Mouse (Mus musculus) neural tube, embryonic 15.5 days (tissue): ENCODE measurements around the gene Klf12. TPM values are rescaled to one million over a fixed set of nuclear protein-coding genes. Genes with fewer than 3 reads are reported as not detected.

Experiments used
- ATAC-seq: fragments of 200-750 bp; cut with Nextera tagmentation; 2 replicates; pipeline ENCODE4 v1.8.0; 2017; ENCODE audit warnings: mild to moderate bottlenecking, moderate TSS enrichment, moderate library complexity; ENCODE audit not compliant: low FRiP score
- H3K27ac ChIP-seq: fragments of 300-500 bp; sonication (generic); replicated peaks from 2 replicates; pipeline ENCODE4 v1.5.1; 2015; ENCODE audit warnings: mild to moderate bottlenecking, inconsistent platforms
- H3K27me3 ChIP-seq: fragments of 300-500 bp; sonication (generic); replicated peaks from 2 replicates; pipeline ENCODE4 v1.6.1; 2015; ENCODE audit warnings: inconsistent platforms
- H3K36me3 ChIP-seq: fragments of 300-500 bp; sonication (generic); 2 replicates; pipeline ENCODE4 v1.6.1; 2015; ENCODE audit warnings: inconsistent platforms
- H3K4me1 ChIP-seq: fragments of 300-500 bp; sonication (generic); 2 replicates; pipeline ENCODE4 v1.6.1; 2015; ENCODE audit warnings: inconsistent platforms
- H3K4me2 ChIP-seq: fragments of 300-500 bp; sonication (generic); 2 replicates; pipeline ENCODE4 v1.6.1; 2015; ENCODE audit warnings: inconsistent platforms, mild to moderate bottlenecking, moderate library complexity
- H3K4me3 ChIP-seq: fragments of 300-500 bp; sonication (generic); replicated peaks from 2 replicates; pipeline ENCODE4 v1.5.1; 2015; ENCODE audit warnings: mild to moderate bottlenecking, inconsistent platforms
- H3K9ac ChIP-seq: fragments of 300-500 bp; sonication (generic); replicated peaks from 2 replicates; pipeline ENCODE4 v1.6.1; 2015; ENCODE audit warnings: mild to moderate bottlenecking, inconsistent platforms
- H3K9me3 ChIP-seq: fragments of 300-500 bp; sonication (generic); replicated peaks from 2 replicates; pipeline ENCODE4 v1.6.1; 2016; ENCODE audit warnings: inconsistent platforms
- WGBS: fragments of 180-500 bp; shearing (Covaris S2); methylation state at CpG from one replicate; pipeline ENCODE4 v1.1.7; 2015; ENCODE audit warnings: mixed read lengths; 5-methylcytosine and 5-hydroxymethylcytosine counted together
- polyA plus RNA-seq: library from polyadenylated mRNA; unstranded; fragments of >200 nt; fragmentation: Nextera tagmentation; extraction: Ambion mirVana; gene quantifications from 2 replicates; pipeline ENCODE4 v1.2.1, GENCODE M21; 2015

The Klf12 gene
- polyA plus RNA-seq, 1 experiment from 2014 or later = 35.6 TPM

GRCm38 (mm10) chr14:100072431-100073195, 211.9 kb downstream of the Klf12 start:
- Histone ChIP-seq H3K4me2 (no peak overlapping the region), H3K9me3 (no peaks in the 10 kb centered on the region), H3K36me3 (no peaks in the 10 kb centered on the region), H3K27ac (no peak overlapping the region), H3K9ac (no peak overlapping the region), H3K27me3 (no peaks in the 10 kb centered on the region), H3K4me3 (no peak overlapping the region), H3K4me1 (0 out of 2 replicates have a peak, but pooled peaks cover 3% of the 10 kb centered on the region)
- no peak for ATAC-seq
- 90% methylated on average over 12 of the region's 12 CpGs for WGBS

- H3K4me2 ChIP-seq = no peak overlapping the region
- WGBS = 54% methylated on average over 2 of the region's 2 CpGs
- no peak overlapping the region for H3K27ac ChIP-seq
- H3K9me3 ChIP-seq = no peaks in the 10 kb centered on the region
- ATAC-seq = no peak
- H3K9ac ChIP-seq = no peak overlapping the region
- no peaks in the 10 kb centered on the region for H3K27me3 ChIP-seq
- H3K36me3 ChIP-seq = no peaks in the 10 kb centered on the region
- H3K4me3 ChIP-seq = no peak overlapping the region
- H3K4me1 ChIP-seq = 0 out of 2 replicates have a peak, but pooled peaks cover 3% of the 10 kb centered on the region
Observed at GRCm38 (mm10) chr14:100069543-100070090, 214.9 kb downstream of the Klf12 start.

- H3K4me1 ChIP-seq = 0 out of 2 replicates have a peak, but pooled peaks cover 3% of the 10 kb centered on the region
- H3K27ac ChIP-seq = no peak overlapping the region
- H3K27me3 ChIP-seq = no peaks in the 10 kb centered on the region
- no peak overlapping the region for H3K4me2 ChIP-seq
- H3K36me3 ChIP-seq = no peaks in the 10 kb centered on the region
- H3K4me3 ChIP-seq = no peak overlapping the region
- ATAC-seq = no peak
- 46% methylated on average over 5 of the region's 5 CpGs for WGBS
- no peak overlapping the region for H3K9ac ChIP-seq
- H3K9me3 ChIP-seq = no peaks in the 10 kb centered on the region
Observed at GRCm38 (mm10) chr14:100068715-100069114, 215.8 kb downstream of the Klf12 start.

- H3K27ac ChIP-seq = no peak overlapping the region
- H3K36me3 ChIP-seq = no peaks in the 10 kb centered on the region
- 95% methylated on average over 1 of the region's 1 CpGs for WGBS
- ATAC-seq = no peak
- H3K4me1 ChIP-seq = no peaks in the 10 kb centered on the region
- H3K27me3 ChIP-seq = no peaks in the 10 kb centered on the region
- no peak overlapping the region for H3K4me2 ChIP-seq
- H3K9me3 ChIP-seq = no peaks in the 10 kb centered on the region
- no peak overlapping the region for H3K4me3 ChIP-seq
- no peak overlapping the region for H3K9ac ChIP-seq
Observed at GRCm38 (mm10) chr14:100062516-100062915, 222.0 kb downstream of the Klf12 start.

- Histone ChIP-seq H3K27ac (no peak overlapping the region), H3K9ac (no peak overlapping the region), H3K9me3 (no peaks in the 10 kb centered on the region), H3K4me3 (no peak overlapping the region), H3K4me1 (no peaks in the 10 kb centered on the region), H3K27me3 (no peaks in the 10 kb centered on the region), H3K36me3 (no peaks in the 10 kb centered on the region), H3K4me2 (no peak overlapping the region)
- no peak for ATAC-seq
- whole genome bisulfite sequencing = 68% methylated on average over 2 of the region's 2 CpGs
Observed at GRCm38 (mm10) chr14:100054150-100054549, 230.3 kb downstream of the Klf12 start.

- no peak overlapping the region for H3K9ac ChIP-seq
- 79% methylated on average over 4 of the region's 4 CpGs for WGBS
- no peaks in the 10 kb centered on the region for H3K4me1 ChIP-seq
- no peaks in the 10 kb centered on the region for H3K27me3 ChIP-seq
- no peaks in the 10 kb centered on the region for H3K9me3 ChIP-seq
- H3K4me2 ChIP-seq = no peak overlapping the region
- H3K36me3 ChIP-seq = no peaks in the 10 kb centered on the region
- H3K4me3 ChIP-seq = no peak overlapping the region
- H3K27ac ChIP-seq = no peak overlapping the region
- ATAC-seq = no peak
Observed at GRCm38 (mm10) chr14:100053456-100053855, 231.0 kb downstream of the Klf12 start.

GRCm38 (mm10) chr14:100052876-100053275, 231.6 kb downstream of the Klf12 start:
- Histone ChIP-seq H3K27me3 (no peaks in the 10 kb centered on the region), H3K4me2 (no peak overlapping the region), H3K36me3 (no peaks in the 10 kb centered on the region), H3K4me3 (no peak overlapping the region), H3K27ac (no peak overlapping the region), H3K4me1 (no peaks in the 10 kb centered on the region), H3K9me3 (no peaks in the 10 kb centered on the region), H3K9ac (no peak overlapping the region)
- no peak for ATAC-seq
- 93% methylated on average over 2 of the region's 2 CpGs for WGBS

GRCm38 (mm10) chr14:100045431-100045830, 239.0 kb downstream of the Klf12 start:
- Histone ChIP-seq H3K27ac (no peak overlapping the region), H3K4me3 (no peak overlapping the region), H3K9ac (no peak overlapping the region), H3K36me3 (no peaks in the 10 kb centered on the region), H3K4me1 (no peaks in the 10 kb centered on the region), H3K9me3 (no peaks in the 10 kb centered on the region), H3K27me3 (no peaks in the 10 kb centered on the region), H3K4me2 (no peak overlapping the region)
- no peak for ATAC-seq

GRCm38 (mm10) chr14:100041823-100042222, 242.7 kb downstream of the Klf12 start:
- H3K27me3 ChIP-seq = no peaks in the 10 kb centered on the region
- H3K9ac ChIP-seq = no peak overlapping the region
- H3K9me3 ChIP-seq = no peaks in the 10 kb centered on the region
- WGBS = 20% methylated on average over 6 of the region's 6 CpGs
- no peak overlapping the region for H3K4me2 ChIP-seq
- H3K4me3 ChIP-seq = no peak overlapping the region
- H3K27ac ChIP-seq = no peak overlapping the region
- no peak; the same call in 1 of the 2 replicates for ATAC-seq
- no peaks in the 10 kb centered on the region for H3K36me3 ChIP-seq
- no peaks in the 10 kb centered on the region for H3K4me1 ChIP-seq

- H3K9me3 ChIP-seq = no peaks in the 10 kb centered on the region
- H3K4me3 ChIP-seq = no peak overlapping the region
- H3K4me2 ChIP-seq = no peak overlapping the region
- H3K4me1 ChIP-seq = no peaks in the 10 kb centered on the region; the same call in 1 of the 2 replicates
- H3K9ac ChIP-seq = no peak overlapping the region
- peaks cover 9% of the 10 kb centered on the region for H3K36me3 ChIP-seq
- no peak overlapping the region for H3K27ac ChIP-seq
- WGBS = 94% methylated on average over 6 of the region's 6 CpGs
- ATAC-seq = no peak
- H3K27me3 ChIP-seq = no peaks in the 10 kb centered on the region
Observed at GRCm38 (mm10) chr14:100026671-100027070, 257.8 kb downstream of the Klf12 start.

- no peaks in the 10 kb centered on the region for H3K27me3 ChIP-seq
- H3K9me3 ChIP-seq = no peaks in the 10 kb centered on the region
- peaks cover 6% of the 10 kb centered on the region for H3K36me3 ChIP-seq
- 100% methylated on average over 2 of the region's 2 CpGs for WGBS
- no peak overlapping the region for H3K9ac ChIP-seq
- no peaks in the 10 kb centered on the region for H3K4me1 ChIP-seq
- H3K4me3 ChIP-seq = no peak overlapping the region
- no peak for ATAC-seq
- H3K27ac ChIP-seq = no peak overlapping the region
- no peak overlapping the region for H3K4me2 ChIP-seq
Observed at GRCm38 (mm10) chr14:100017219-100017618, 267.3 kb downstream of the Klf12 start.

- 91% methylated on average over 5 of the region's 5 CpGs for WGBS
- Histone ChIP-seq H3K36me3 (no peaks in the 10 kb centered on the region), H3K4me2 (no peak overlapping the region), H3K9ac (no peak overlapping the region), H3K27me3 (no peaks in the 10 kb centered on the region), H3K27ac (no peak overlapping the region), H3K4me3 (no peak overlapping the region), H3K9me3 (no peaks in the 10 kb centered on the region), H3K4me1 (no peaks in the 10 kb centered on the region)
- ATAC-seq = no peak
Observed at GRCm38 (mm10) chr14:100010525-100010924, 274.0 kb downstream of the Klf12 start.
